Mouse (Mus musculus): ENCODE data around the gene Stra6l. TPM values are rescaled to one million over a fixed set of nuclear protein-coding genes. Genes with fewer than 3 reads are reported as not detected.

Stra6l gene
- under 1 TPM; 0.13 to 0.43 TPM for total RNA-seq (2021)
- long read RNA-seq, experiment 1, result 0 reads
- long read RNA-seq, experiment 2, result 0 reads

GRCm38 (mm10) chr4:45848109-45848824 is at the start of gene Stra6l:
Stra6l (plus strand) TSS chr4:45848664.
- DNase-seq, result no peak

DNA sequence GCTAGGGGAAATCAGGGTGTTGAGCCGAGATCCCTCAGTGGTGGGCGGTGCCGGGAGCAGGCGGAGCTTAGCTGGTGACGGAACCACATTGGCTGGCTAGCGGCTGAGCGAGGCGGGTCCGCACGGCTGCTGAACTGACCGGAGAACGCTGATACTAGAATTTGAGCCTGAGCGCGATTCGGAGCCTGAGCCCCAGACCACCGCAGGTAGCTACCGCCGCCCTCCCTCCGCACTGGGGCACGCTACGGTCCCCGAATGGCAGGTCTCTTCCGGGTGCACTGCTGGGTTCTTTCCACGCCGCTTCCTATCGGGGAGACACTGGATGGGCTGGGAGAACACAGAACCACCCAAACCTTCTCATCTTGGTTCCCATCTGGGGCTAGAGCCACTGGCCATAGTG is 49.5 kb upstream of the Stra6l start, which contains the start of gene Aldh1b1:
Gene Aldh1b1 (plus strand): TSS at position 59 of the 400 bp plus-strand sequence.
- peak; percentile 89 to 92 for DNase-seq

- DNase-seq, result peak in 1 of 2 experiments; percentile 12
Observed at GRCm38 (mm10) chr4:45799956-45800537, 48.4 kb upstream of the Stra6l start.

DNA sequence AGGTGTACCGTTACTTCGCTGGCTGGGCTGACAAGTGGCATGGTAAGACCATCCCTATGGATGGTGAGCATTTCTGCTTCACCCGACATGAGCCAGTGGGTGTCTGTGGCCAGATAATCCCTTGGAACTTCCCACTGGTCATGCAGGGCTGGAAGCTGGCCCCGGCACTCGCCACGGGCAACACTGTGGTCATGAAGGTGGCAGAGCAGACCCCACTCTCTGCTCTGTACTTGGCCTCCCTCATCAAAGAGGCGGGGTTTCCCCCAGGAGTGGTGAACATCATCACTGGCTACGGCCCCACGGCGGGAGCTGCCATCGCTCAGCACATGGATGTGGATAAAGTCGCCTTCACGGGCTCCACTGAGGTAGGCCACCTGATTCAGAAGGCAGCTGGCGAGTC is 45.6 kb upstream of the Stra6l start:
- DNase-seq, result no peak

GRCm38 (mm10) chr4:45808034-45808433 is 40.4 kb upstream of the Stra6l start:
- DNase-seq, result no peak

- DNase-seq, result no peak
Observed at GRCm38 (mm10) chr4:45811250-45811649, 37.2 kb upstream of the Stra6l start.

- peak; percentile 63 to 72 for DNase-seq
Observed at GRCm38 (mm10) chr4:45815542-45815941, 32.9 kb upstream of the Stra6l start.

- no peak for DNase-seq
Observed at GRCm38 (mm10) chr4:45818814-45819207, 29.7 kb upstream of the Stra6l start.

DNA sequence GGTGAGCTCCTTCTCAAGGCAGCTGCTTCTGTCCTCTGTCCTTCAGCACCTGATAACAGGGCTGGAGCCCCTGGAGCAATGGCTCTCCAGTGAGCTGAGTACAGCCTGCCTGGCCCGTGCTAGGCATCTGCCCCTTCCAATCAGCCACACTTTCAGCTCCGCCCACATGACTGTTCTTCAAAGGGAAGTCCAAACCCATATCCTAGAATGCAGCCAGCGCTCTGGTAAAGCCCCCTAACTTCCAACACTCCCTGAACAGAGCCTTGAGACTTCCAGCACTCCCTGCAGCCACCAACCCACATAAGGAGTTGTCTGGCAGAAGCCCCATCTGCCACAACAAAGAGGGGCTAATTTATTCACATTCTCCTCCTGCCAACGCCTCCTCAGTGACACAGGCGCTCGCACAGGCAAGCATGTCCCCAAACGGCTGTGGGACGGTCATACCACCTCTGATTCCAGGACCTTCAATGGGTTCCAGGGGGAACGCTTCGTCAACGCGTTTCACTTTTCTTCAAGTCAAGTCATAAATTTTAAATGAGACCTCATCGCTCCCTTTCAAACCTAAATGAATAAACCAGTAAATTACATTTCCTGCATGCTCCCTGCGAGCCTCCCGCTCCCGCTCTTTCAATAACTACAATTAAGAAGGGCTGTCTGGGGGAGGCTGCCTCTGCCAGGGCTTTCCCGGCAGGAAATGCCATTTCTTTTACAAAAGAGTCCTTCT is 29.1 kb upstream of the Stra6l start:
- DNase-seq, result peak; percentile 34 to 52

GRCm38 (mm10) chr4:45820074-45820830 is 28.2 kb upstream of the Stra6l start:
- DNase-seq, result peak; percentile 76 to 78

DNA sequence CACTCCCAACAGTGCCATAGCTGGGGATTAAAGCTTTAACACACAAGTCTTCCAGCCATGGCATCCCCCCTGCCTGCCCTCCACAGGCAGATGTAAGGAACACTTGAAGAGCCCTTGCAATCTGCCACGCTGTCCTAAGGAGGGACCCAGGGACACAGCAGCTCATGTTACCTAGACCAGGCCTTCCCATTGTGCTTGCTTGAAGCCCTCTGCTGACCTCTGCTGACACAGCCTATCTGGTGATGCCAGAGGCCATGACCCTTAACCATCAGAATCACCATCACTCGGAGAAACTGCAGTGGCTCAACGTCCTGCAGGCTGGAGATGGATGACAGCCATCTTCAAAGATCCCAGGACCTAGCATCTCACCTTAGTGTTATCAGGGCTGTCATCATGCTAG is 26.5 kb upstream of the Stra6l start:
- no peak for DNase-seq

GRCm38 (mm10) chr4:45822781-45823575 is 25.5 kb upstream of the Stra6l start:
- no peak for DNase-seq

- DNase-seq, result no peak
Observed at GRCm38 (mm10) chr4:45824049-45824760, 24.3 kb upstream of the Stra6l start.

- no peak for DNase-seq
Observed at GRCm38 (mm10) chr4:45824761-45825556, 23.5 kb upstream of the Stra6l start.

DNA sequence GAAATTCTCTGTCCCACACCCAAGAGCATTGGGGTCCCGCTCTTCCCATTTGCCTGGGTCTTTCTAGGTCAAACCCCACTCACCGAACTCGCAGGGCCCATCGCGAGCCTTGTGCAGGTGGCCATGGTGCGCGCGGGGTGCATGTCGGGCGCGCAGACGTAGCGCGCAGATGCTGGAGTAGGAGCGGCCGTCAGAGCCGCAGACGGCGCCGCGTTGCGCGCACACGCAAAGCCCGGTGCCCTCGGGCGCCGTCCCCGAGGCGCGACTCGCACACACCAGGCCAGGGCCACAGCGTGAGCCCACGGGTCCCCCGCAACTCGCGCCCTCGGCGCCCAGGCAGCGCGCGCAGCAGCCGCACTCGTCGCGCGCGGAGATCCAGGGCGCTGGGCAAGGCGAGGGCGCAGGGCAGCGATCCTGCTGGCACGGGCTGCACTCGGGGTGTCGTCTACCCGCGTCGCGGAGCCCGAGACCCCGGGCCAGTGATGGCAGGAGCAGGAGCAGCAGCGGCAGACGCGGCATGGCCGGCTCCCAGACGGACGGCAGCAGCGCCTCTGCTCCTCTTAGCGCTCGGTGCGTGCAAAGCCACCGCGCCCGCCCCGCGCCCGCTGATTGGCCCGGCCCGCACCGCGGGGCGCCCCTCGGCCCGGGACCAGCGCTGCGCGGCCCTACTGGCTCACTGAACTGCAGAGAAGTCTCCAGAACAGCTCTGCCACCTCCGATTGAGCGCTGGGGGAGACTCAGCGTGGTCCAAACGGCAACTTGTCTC is 22.0 kb upstream of the Stra6l start, which contains the start of gene Igfbpl1:
Gene Igfbpl1 (minus strand): TSS at position 649 of the 766 bp plus-strand sequence.
- DNase-seq, result no peak

- DNase-seq, result no peak
Observed at GRCm38 (mm10) chr4:45829907-45830759, 18.3 kb upstream of the Stra6l start.

DNA sequence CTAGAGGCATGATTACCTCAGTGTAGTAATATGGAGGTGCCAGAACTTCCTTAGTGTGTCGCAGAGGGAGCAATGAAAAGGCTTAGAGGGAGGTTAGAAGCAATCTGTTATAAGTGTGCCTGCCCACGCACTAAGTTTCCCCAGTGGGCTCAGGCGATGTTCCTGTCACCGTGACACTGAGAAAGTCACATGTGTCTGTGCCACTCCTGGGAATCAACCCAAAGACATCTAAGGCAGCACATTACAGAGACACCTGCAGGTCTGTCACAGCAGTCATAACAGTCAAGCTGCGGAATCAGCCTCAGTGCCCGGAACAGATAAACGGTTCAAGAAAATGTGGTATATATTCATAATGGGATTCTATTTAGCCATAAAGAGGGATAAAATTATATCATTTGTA is 16.5 kb upstream of the Stra6l start:
- no peak for DNase-seq

- no peak for DNase-seq
Observed at GRCm38 (mm10) chr4:45833461-45833860, 15.0 kb upstream of the Stra6l start.

All from adrenal gland, postnatal 36 days (tissue).